Comparison of ENCODE assay signal across 8 mouse cellular contexts in the genomic region with DNA sequence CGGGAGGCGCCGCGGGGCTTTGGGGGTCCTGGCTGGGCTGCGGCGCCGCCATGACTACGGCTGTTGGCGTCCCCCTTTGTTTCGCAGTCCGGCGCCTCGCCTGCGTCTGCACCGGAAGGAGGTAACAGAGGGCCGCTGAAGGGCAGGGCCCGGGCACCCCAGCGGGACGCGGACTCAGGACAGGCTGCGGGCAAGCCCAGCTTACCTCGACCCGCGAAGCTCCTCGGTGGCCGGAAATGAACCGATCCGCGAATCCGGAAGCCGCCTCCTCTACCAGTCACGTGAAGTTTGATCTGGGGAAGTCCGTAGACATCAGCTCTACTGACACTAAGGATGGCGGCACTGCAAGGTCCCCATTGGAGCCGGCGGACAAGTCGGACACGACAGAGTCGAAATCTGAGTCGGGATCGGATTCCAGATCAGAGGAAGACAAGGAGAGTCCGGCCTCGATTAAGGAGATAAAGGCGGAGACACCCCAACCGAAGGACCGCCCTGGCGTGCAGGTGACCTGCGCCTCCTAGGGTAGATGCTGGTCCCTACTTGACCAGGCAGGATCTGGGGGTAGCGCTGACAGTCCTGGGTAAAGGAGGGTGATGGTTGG. TPM values are rescaled to one million over a fixed set of nuclear protein-coding genes. Genes with fewer than 3 reads are reported as not detected.
A peak's percentile ranks its signal among the peaks of the same experiment; 100 is the strongest.
DNase-seq lines count a peak whose midpoint lies in the region; ATAC-seq lines count a peak whose summit lies in the region.

A gene (plus strand): TSS at position 3 of the 601 bp plus-strand sequence.
A gene (minus strand): TSS at position 408 of the 601 bp plus-strand sequence.

- H3K27ac ChIP-seq in intestine, embryonic 14.5 days (ENCODE audit: low read depth) = peak within 1 kb of the TSS; percentile 94

- peak within 1 kb of the TSS; percentile 75 for H3K4me2 ChIP-seq in intestine, embryonic 14.5 days (ENCODE audit: low read length)

- under 1% methylated on average over 49 of the region's 49 CpGs for WGBS in intestine, embryonic 14.5 days

- H3K9me3 ChIP-seq in intestine, embryonic 14.5 days (ENCODE audit: control insufficient read depth, low read length) = peaks cover 4% of the 10 kb centered on the region; the same call in 1 of the 2 replicates

- 0 out of 2 replicates have a peak, but pooled peaks cover 8% of the 10 kb centered on the region for H3K4me1 ChIP-seq in intestine, embryonic 14.5 days (replicated peaks; ENCODE audit: control insufficient read depth, insufficient read depth, low read length)

- H3K27me3 ChIP-seq in intestine, embryonic 14.5 days (replicated peaks; ENCODE audit: control insufficient read depth, insufficient read depth, low read length) = no peaks in the 10 kb centered on the region

- H3K4me3 ChIP-seq in intestine, embryonic 14.5 days (ENCODE audit: low read depth, low read length) = peak within 1 kb of the TSS; percentile 67

- ATAC-seq in intestine, embryonic 14.5 days (replicated peaks; ENCODE audit: low FRiP score, low TSS enrichment, low read depth) = peak; percentile 92

- DNase-seq in adipocyte (ENCODE audit: low spot score) = peak; percentile 89
- peak; percentile 91 for DNase-seq in embryo, embryonic 10 days (ENCODE audit: low spot score)
- DNase-seq in gastrocnemius, postnatal 14 days = peak; percentile 81
- peak; percentile 91 for DNase-seq in intestine, embryonic 14.5 days (ENCODE audit: low spot score)
- peak; percentile 81 to 83 for DNase-seq in left cerebral cortex, postnatal 14 days (ENCODE audit: low spot score in 2 of 2)
- peak; percentile 87 for DNase-seq in mesoderm, embryonic 11.5 days (ENCODE audit: low read depth, low spot score)
- DNase-seq in right cerebral cortex, postnatal 36 days (ENCODE audit: low spot score in 2 of 2) = peak; percentile 78 to 79
- DNase-seq in yolk sac, embryonic 10.5 days (ENCODE audit: low spot score) = peak; percentile 90

- intact Hi-C loops in gastrocnemius, postnatal 14 days (cut with DNase I; ENCODE audit: low total_unique reads) = no loop called here
- intact Hi-C loops in left cerebral cortex, postnatal 14 days (cut with DNase I) = no loop called here

- H3K9ac ChIP-seq in intestine, embryonic 14.5 days (ENCODE audit: low read length) = peak within 1 kb of the TSS; percentile 83

- H3K36me3 ChIP-seq in intestine, embryonic 14.5 days (ENCODE audit: control insufficient read depth, insufficient read depth, low read length) = peaks cover 15% of the 10 kb centered on the region

RNA-seq across cellular contexts. Expression of the first gene that starts in this region (rescaled TPM):
- 1 to 10 TPM; 1.4 to 2.1 TPM for total RNA-seq in gastrocnemius, postnatal 14 days (2021)
- polyA plus RNA-seq in intestine, embryonic 14.5 days (2014; fragmentation: Nextera tagmentation; extraction: Ambion mirVana) = 3.3 and 4.2 TPM in 2 replicates
- 1 to 10 TPM; 3.3 to 5.5 TPM for total RNA-seq in left cerebral cortex, postnatal 14 days (2021)

RNA-seq across cellular contexts. Expression of the second gene that starts in this region (rescaled TPM):
- total RNA-seq in gastrocnemius, postnatal 14 days (2021) = 10 to 100 TPM; 61.1 to 65.0 TPM
- polyA plus RNA-seq in intestine, embryonic 14.5 days (2014; fragmentation: Nextera tagmentation; extraction: Ambion mirVana) = 55.2 and 66.7 TPM in 2 replicates
- 100 to 1,000 TPM in 1 of 2 experiments, 10 to 100 TPM in 1; 87.8 to 113 TPM for total RNA-seq in left cerebral cortex, postnatal 14 days (2021)

Comparison
In these comparisons a context has a peak if more than half of its experiments do, and no peak if none do; other contexts are left out.
1. Peak in every context shown above with its lines: DNase-seq, ATAC-seq, H3K4me3 ChIP-seq and H3K27ac ChIP-seq.